Mouse (Mus musculus): ENCODE data around the gene Xrcc5. TPM values are rescaled to one million over a fixed set of nuclear protein-coding genes. Genes with fewer than 3 reads are reported as not detected.

Xrcc5 gene
- total RNA-seq, 2 experiments from 2014 or later = 11.0 to 12.2 TPM

DNA sequence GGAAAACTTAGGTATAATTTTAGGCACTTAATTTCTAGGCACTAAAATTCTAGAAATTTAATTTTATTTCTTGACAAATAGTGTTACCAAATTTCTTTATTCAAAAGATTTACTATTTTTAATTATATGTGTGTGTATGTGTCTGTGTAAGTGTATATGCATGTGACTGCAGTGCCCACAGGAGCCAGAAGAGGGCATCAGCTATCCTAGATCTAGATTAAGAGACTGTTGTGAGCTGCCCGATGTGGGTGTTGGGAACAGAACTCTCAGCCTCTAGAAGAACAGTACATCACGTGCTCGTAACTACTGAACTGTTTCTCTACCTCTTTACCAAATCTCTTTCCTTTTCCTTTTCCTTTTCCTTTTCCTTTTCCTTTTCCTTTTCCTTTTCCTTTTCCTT, 73.3 kb downstream of the Xrcc5 start:
- intact Hi-C loops (cut with DNase I) = no loop called here
- no peak for DNase-seq

DNA sequence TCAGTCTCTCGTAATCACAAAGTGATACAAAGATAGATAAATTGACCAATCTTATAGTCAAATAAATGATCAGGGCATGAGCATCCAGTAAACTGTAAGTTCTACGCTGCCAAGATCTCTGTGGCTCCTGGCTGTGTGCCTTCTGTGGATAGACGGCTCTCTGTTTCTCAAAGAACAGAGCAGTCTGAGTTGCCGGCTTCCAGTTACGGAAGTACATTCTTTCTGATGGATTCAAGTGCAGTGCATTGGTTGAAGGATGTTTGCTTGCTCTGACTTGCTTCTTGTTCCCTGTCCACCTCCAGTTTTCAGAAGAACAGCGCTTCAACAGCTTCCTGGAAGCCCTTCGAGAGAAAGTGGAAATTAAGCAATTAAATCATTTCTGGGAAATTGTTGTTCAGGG, 75.8 kb downstream of the Xrcc5 start:
- intact Hi-C loops (cut with DNase I) = no loop called here
- DNase-seq = no peak

DNA sequence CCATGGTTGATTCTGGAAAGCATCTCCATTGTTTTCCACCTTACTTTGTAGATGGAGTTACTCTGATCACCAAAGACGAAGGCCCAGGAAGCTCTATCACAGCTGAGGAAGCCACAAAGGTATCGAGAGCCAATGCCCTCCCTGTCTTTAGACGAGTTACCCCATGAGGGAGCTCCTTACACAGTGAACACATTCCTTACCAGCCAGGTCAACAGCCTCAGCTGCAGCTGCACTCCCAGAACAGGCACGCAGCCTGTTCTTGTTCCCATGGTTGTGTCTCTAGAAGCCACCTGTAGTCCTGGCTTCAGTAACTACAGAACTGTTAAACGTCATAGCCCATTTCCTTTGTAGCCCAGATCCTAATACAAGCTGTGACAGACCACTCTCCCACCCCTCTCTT, 76.4 kb downstream of the Xrcc5 start:
- DNase-seq = no peak
- intact Hi-C loops (cut with DNase I) = no loop called here

DNA sequence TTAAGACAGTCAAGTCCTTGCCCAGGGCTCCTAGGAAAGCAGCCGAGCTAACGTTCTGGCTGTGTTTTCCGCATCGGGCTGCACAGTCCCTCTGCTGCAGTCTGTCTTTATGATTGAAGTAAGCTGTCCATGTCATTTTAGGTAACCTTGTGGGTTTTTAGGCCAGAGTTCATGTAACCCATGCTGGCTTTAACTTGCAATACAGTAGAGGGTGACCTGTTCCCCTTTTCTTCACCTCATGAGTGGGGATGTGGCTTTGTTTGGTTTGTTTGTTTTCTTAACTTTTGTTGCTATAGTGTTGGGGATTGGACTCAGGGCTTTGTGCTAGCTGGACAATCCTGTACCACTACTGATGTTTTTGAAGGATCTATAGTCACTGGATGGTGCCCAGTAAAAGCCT, 83.2 kb downstream of the Xrcc5 start:
- intact Hi-C loops (cut with DNase I) = no loop called here
- DNase-seq = no peak

DNA sequence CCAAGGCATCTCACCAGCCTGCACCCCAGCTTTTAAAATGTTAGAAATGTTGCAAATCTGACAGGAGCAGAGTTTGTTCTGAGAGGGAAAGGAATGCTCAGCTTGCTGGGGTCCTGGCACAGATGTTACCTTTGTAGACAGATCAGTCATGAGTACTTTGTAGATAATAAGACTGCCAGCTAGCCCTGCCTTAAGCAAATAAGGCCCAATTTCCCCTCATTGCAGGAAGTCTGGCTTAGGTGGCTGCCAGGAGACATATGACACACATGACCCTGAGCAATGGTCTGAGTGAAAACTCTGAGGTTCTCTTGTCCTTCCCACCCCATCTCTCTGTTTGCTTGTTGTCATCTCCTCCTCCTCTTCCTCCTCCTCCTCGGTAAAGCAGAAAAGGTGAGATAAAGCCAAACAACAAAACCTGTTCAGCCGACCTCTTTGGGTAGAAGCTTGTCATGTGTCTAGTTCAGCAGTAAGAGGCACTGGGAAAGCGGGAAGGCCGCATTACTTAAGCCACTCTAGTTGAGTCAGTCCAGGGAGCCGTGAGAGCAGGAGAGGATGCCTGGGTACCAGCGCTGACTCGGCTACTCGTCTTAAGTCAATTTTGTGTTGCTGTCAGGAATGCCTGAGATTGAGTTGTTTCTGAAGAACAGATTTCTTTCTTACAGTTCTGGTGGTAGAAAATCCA, 92.6 kb downstream of the Xrcc5 start:
- no peak for DNase-seq
- intact Hi-C loops (cut with DNase I) = no loop called here

DNA sequence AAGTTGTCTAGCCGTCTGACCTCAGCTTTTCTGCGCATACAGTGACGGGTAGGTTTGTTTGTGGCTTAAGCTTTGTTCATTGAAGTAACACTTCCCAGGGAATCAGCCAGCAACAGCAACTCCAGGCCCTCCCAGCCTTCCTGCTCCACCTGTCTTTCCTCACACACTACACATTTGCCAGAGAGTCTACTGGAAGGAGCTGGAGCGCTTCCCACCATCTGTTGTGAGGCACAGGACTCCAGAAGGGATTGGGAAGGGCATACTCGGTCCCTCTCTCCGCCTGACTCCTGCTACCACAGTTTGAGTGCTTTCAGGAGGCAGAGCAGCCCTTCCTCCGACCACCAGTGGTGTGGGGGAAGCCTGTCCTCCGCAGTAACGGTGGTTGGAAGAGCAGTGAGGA, 93.4 kb downstream of the Xrcc5 start:
- intact Hi-C loops (cut with DNase I) = no loop called here
- peak; percentile 90 for DNase-seq

DNA sequence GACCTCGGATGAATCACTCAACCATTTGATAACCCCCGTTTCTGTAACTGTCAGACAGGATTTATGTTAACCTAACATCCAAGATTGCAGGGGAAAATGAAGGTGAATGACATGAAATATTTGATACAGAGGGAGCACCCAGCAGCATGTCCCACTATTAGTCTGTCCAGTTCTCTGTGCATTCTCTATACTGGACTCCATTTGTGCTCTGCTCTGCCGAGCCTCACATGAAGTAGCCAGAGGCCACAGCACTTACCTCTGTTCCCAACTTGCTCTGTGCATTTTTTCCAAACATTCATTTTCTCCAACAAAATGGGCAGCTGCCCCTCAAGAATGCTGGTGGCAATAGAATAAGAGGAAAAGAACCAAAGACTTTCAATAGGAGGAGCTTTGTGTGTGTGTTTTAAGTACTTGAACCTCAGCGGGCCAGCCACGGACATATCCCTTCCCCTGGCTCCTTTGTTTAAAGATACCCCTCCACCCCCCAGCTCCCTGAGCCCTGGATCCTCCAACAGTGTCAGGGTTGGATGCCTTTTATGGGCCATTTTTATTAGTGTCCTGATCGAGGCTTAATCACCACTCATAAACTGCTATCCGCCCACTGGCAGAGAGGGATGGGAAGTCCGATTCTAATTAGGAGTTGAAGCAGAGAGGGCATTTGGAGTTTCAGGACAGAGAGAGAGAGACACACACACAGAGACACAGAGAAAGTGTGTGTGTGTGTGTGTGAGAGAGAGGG, 94.3 kb downstream of the Xrcc5 start:
- intact Hi-C loops (cut with DNase I) = no loop called here
- no peak for DNase-seq

DNA sequence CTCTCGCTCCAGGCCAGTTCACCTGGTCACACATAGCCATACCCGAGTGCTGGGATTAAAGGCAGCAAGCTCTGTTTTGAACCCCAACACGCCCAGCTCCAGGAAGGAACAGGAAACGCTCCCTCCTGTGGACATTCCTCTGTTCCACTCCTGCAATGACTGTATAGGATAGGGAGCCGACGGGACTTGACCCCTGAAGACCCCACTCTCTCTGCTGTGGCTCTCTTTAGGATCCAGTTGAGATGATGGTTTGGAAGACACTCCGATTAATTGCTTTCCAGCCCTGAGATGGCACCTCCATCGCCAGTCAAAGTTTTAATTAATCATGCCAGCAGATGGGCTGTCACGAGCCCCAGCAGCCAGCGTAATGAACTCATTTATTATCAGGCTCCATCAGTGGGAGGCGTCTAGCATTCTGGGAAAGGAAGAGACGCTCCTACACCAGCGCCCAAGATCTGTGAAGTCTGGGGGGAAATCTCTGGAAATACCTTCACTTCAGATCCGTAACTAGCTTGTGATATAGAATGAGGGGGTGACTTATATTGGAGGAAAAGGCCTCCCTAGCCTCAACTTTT, 99.4 kb downstream of the Xrcc5 start:
- intact Hi-C loops (cut with DNase I) = no loop called here
- DNase-seq = no peak

DNA sequence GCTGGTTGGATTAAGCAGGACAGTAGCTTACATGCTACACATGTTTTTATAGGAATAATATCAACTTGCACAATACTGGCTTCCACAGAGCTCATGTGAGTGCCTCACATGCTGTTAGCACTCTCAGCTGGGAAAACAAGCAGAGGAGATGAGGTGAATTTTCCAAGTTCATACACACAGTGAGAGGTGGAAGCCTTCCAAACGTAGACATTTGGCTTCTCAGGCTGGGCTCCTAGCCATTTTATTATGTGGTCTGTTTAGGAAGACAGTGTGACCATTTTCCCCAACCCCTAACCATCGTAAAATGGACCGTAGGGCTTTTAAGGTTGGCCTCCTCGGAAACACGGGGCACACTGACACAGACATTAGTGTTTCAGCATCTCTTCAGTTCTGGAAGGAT, 102.7 kb downstream of the Xrcc5 start:
- intact Hi-C loops (cut with DNase I) = no loop called here
- DNase-seq = peak; percentile 34

DNA sequence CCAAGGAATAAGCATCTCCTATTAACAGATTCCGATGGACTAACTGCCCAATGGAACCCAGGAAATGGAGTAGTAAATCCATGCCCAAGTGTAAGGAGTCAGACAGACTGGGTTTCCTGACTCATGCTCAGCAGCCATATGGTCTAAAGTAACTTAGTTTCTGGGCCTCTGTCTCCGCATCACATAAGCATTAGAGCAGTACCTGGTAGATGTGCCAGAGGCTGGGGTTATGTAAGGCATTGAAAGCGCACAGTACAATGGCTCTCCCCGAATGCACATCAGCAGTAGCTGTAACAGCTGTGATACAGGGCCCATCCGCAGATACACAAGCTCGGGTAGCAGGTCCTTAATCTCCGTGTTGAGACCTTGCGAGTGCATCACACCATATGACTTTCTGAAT, 103.9 kb downstream of the Xrcc5 start:
- DNase-seq = no peak
- intact Hi-C loops (cut with DNase I) = no loop called here

DNA sequence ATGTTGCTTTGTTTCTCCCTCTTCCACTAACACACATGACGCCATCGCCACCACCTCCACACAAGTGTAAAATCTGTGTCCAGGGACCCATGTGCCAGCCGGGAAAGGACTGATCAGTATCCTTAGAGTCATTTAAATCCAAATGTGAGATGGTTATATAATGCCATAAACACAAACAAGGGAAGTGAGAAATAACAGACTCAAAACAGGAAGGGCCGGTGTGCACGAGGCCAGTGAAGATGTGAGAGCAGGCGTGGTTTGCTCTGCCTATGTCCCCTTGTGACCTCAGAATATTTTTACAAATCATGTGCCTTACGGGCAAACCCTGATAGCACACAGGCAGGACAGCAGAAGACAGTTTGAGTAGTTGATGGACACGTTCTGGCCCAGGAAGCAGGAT, 106.0 kb downstream of the Xrcc5 start:
- DNase-seq = no peak
- intact Hi-C loops (cut with DNase I) = no loop called here

DNA sequence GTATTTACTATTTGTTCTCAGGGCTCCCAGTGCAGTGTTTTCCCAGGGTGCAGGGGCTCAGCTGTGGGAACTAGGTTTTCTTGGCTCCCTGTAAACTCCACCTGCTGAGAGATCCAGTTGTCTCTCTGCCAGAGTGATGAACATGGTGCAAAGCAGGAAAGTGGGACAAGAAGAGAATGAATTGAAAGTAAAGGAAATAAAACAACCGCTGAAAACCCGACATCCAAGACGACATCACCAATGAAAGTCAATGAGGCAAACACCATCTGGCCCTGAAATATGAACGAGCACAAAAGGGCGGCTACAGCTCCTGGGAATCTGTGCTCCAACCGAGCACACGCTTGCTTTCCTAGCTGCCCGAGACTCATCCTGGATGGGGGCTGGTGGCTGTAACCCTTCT, 106.9 kb downstream of the Xrcc5 start:
- intact Hi-C loops (cut with DNase I) = no loop called here
- DNase-seq = peak; percentile 32

DNA sequence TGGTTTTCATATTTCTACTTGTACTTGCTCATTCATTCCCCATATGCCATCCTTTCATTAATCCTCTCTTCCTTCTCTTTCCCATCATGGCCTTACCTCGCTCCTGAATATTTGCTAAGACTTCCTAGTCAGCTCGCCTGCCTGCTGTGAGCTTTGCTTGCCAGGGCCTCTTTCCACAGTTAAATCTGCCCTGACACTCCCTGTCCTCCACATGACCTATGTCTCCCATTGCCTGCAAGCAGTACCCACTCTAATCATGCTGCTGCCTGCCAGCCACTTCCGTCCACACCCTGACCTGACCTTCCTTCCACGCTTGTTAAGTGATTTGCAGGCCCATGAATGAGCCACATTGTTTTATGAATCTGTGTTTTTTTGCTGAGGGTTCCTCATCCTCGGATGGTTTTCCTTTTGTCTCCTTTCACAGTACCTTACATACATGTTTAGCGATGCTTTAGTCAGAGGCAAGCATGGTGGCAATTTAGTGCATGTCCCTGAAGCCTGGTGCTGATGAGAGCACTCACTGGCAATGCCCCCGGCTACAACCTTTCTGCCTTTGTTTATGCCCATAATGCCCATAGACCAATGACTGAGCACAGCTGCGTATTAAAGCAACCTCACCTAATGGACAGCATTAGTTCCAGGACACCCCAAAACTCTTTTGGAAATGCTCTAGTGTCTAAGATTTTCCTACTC, 107.5 kb downstream of the Xrcc5 start:
- intact Hi-C loops (cut with DNase I) = no loop called here

DNA sequence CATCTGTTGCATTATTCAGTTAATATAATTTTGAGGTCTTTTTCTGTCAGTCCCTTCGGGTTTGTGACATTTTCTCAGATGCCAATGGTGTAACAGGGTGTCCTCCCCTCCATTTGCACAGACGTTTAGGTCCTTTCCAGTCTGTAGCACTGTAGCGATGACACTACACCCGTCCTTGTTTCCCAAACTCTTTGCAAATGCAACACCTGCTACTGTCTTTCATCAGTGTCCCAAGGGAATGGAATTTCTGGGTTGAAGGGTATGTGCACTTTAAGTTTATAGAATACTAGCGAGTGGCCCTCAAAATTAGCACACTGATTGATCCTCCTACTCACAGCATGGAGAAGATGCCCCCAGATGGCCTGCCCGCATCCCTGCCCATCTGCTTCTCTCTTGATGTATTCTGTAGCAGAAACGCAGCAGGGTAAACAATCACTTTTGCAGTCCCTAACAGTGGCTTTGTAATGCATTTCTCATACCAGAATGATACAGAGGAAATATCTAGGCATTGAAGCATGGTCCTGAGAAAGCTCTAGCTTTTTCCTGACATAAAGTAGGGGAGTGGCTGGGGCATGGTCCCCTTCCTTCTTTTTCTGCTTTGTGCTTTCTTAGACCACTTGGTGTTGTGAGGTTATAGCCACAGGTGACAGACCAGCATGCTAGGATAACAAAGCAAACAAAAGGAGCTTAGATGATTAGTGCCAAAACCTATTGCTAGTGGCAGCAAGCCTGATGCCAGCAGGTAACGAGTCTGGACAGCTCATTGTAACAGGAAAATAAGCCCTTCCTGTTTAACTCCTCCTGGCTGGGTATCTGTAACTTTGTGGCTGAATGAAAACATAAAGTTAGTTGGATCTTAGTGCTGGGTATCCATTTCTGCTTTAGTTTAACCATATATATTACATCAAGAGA, 111.8 kb downstream of the Xrcc5 start:
- intact Hi-C loops (cut with DNase I) = no loop called here
- DNase-seq = peak; percentile 35

More for the DNA sequence above, 107.5 kb downstream of the Xrcc5 start:
- DNase-seq = peak; percentile 27

DNA sequence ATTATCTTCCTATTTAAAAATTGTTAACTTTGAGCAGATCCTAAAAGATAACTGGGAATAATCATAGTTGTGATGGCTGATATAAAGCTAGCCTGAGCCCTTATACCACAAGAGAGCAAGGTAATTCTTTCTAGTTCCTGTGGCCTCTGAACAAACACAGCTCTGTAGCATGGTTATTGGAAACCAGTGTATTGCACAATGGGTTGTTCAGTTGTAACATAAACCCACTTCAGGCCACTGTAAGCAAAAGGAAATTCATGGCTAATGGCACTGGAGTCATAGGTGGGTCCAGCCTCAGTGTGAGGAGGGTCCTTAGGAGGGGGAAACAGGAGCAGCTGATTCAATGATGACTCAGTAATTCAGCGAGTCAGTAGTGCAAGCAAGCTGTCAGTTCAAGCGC, 113.0 kb downstream of the Xrcc5 start:
- intact Hi-C loops (cut with DNase I) = no loop called here
- DNase-seq = no peak

DNA sequence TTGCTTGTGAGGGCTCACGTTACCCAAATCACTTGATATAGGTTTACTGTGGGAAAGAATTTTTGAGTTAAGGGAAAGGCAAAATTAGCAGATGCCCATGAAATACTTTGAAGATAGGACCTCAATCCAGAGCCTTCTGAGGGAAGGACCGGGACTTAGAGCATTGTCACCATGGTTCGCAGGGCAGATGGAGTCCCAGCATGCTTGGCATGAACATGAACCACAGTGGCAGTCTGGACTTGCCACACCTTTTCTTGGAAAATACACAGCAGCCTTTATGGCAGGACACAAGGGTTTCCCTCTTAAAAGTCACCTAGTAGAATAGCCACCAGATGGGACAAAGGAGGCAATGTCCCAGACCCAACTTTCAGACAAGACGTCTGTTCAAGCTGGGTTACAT, 114.9 kb downstream of the Xrcc5 start:
- intact Hi-C loops (cut with DNase I) = no loop called here

DNA sequence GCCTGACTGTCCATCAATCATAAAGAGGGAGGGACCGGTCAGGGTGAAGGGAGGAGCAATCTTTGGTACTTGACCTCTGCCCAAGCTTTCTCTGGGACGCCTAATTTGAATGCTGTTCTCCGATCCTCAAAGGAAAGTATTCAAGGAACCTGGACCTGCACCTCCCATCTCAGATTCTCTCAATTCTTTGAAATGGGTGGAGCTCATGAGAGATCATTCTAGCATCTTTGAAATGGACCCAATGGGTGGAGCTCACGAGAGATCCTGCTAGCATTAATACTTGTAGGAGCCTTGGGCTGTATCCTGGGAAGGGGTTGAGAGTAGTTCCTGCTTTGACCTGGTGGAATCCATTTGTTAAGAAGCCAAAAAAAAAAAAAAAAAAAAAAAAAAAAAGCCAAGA, 119.2 kb downstream of the Xrcc5 start:
- no peak for DNase-seq
- intact Hi-C loops (cut with DNase I) = no loop called here

More for the DNA sequence above, 114.9 kb downstream of the Xrcc5 start:
- DNase-seq = peak; percentile 65

DNA sequence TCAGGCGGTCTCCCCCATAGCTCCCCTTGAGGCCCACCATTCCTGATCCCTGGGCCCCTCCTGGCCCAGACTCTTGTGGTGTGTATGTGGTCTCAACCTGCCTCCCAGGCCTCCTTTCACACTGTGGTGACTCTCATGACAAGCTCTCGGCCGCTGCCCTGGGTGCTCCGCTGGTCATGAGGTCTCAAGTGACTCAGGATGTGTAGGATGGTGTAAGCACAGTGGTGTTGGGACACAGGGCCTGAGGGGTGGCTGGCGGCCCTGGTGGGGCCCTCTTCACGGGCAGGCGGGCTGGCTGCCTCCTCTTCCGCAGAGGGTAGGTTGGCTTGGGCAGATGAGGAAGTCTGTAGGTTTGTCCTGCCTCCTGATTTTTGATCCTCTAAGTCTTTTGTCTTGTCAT, 121.3 kb downstream of the Xrcc5 start:
- DNase-seq = no peak
- intact Hi-C loops (cut with DNase I) = no loop called here

DNA sequence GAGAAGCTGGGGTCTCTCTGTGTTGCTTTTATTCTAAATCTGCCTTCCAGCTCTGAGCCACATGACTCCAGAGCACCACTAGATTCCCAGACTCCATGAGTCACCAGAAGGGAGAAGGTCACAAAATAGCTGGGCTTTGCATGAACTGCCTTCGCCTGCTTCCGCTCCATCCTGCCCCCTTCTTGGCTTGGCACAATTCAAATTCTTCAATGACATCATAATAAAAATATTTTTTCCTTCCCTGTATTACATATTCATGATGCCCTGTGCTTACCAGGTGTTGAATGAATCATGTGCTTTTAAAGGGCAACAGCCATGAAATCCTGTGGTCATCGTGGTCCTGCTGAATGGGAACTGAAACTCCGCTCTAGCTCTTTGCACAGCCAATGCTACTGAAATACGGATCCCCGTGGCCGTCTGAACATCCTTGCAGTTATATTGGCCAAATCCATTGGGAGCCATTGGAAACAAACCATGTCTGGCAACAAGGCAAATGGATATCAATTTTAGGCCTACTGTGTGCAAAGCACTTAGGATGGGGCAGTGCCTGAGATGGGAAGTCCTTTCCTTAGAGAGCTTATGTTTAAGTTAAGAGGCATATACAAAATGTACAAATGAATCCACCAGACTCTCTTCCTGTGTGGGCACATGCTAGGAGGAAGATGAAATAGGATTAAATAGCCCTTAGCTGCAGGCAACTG, 122.0 kb downstream of the Xrcc5 start:
- DNase-seq = no peak
- intact Hi-C loops (cut with DNase I) = no loop called here

DNA sequence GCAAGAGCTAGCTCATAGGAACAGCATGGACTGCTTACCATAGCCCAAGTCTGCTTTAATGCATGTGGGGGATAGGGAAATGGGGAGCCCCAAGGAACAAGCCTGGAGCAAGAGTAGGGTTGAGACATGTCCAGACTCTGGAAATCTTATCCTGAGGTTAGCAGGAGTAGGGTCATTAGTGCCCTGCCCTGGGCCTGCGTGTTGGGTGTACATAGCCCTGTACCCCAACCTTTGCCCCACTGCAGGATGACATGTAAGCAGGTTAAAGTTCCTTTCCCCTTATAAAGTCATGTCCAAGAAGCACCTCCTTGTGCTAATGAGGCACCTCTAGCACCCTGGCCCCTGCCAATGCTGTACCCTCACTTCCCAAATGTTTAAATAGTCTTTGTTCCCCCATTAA, 125.4 kb downstream of the Xrcc5 start:
- DNase-seq = no peak
- intact Hi-C loops (cut with DNase I) = no loop called here

All from left cerebral cortex, postnatal 4 days (tissue).